Mouse (Mus musculus): ENCODE results near the gene Camkk2.

Camkk2 gene

DNA sequence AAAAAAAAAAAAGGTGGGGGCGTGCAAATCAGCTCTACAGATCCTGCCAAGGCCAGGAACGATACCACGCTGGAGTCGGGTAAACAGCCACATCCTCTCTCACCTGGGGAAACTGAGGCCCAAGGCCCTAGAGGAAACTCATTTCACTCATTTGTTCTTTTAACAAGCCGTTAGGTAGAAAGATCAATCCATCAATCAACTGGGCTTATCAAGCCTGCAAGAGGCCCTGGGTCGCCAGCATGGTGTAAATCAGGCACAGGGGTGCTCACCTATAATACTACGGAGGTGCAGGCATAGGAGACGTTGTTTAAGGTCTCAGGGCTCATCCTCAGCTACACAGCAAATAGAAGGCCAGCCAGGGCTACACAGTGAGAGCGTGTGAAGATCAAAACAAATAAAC, 7.8 kb downstream of the Camkk2 start:
- no peak for TF ChIP-seq GATA4 (IDR thresholded peaks at IDR 0.05; ENCODE audit: insufficient replicate concordance, low read length)

- no peak for TF ChIP-seq GATA4 (IDR thresholded peaks at IDR 0.05; ENCODE audit: insufficient replicate concordance, low read length)
Measured at GRCm38 (mm10) chr5:122770806-122771261, 8.4 kb downstream of the Camkk2 start.

GRCm38 (mm10) chr5:122770304-122770703, 8.9 kb downstream of the Camkk2 start:
- peak; percentile 24; the same call in 1 of the 2 replicates for TF ChIP-seq GATA4 (IDR thresholded peaks at IDR 0.05; ENCODE audit: insufficient replicate concordance, low read length)

GRCm38 (mm10) chr5:122769101-122769568, 10.1 kb downstream of the Camkk2 start:
- TF ChIP-seq GATA4 (IDR thresholded peaks at IDR 0.05; ENCODE audit: insufficient replicate concordance, low read length): no peak

DNA sequence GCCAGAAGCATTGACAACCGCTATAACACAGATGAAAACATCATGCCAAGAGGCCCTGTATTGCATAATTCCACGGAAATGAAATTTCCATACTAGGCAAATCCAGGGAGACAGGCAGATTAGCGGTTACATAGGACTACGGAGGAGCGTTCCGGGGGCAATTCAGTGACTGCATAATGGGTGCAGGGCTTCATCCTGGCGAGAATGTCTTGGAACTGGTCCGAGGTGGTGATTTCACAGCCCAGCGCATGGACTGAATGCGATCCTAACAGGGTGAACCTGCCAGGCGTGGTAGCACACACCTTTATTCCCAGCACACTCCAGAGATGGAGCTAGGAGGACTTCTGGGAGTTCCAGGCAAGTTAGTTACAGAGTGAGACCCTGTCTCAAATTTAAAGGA, 11.9 kb downstream of the Camkk2 start:
- no peak for TF ChIP-seq GATA4 (IDR thresholded peaks at IDR 0.05; ENCODE audit: insufficient replicate concordance, low read length)

DNA sequence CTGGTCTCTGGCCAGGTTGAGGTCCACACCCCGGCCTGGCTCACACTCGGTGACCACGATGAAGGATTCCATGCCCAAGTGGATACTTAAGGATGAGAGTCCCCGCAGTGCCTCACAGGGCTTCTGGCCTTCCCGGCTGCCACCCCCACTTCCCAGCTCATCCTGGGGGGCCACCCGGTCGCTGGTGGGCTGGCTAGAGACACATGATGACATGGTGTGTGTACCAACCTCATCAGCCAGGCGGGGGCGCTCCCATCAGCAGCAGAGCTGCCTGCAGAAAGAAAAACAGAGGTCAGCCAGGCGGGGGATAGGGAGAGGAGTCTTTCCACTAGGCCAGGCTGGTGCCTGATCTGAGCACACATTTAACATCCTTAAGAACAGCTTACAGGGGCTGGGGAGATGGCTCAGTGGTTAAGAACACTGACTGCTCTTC, 15.2 kb downstream of the Camkk2 start:
- no peak for TF ChIP-seq GATA4 (IDR thresholded peaks at IDR 0.05; ENCODE audit: insufficient replicate concordance, low read length)

DNA sequence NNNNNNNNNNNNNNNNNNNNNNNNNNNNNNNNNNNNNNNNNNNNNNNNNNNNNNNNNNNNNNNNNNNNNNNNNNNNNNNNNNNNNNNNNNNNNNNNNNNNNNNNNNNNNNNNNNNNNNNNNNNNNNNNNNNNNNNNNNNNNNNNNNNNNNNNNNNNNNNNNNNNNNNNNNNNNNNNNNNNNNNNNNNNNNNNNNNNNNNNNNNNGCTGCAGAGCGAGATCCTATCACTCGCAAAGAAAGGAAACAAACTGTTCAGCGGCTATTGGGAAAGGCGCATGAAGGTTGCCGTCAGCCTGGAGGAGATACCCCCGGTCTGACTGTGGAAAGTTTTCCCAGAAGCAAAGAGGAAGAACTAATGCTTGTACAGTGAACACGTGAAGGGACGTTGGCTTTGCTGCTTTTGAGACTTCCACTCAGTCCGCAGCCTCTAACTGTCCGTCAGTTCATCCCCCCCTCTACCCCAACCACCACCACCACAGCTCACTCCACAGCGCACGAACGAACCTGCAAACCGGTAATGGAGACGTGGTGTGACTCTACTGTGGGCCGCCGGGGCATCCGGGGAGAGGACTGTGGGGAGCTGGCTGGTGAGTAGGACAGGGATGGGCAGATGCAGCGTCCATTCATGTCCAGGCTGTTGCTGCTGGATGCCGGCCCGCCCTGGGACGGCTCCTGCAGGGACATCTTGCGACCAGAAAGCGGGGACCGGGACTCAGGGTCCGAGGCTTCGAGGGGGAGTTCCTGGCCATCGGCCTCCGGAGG, 15.8 kb downstream of the Camkk2 start:
- no peak for TF ChIP-seq GATA4 (IDR thresholded peaks at IDR 0.05; ENCODE audit: insufficient replicate concordance, low read length)

DNA sequence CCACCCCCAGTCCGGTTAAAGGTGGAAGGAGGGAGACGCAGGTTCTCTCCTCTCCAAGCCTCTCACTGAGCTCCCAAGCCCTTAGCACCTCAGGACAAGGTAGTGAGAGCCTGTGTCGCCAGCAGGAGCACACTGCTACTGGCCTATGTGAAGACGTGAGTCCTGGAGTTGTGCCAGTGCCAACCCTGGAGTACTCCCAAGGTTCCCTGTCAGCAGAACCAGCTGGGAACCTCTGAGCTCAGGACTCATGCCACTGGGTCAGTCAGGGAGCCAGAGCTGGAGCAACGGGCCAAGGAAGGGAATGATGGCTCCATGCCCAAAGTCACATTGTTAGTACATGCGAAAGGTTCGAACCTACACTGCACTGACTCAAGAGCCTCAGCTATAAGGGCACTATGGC, 22.5 kb downstream of the Camkk2 start:
- TF ChIP-seq GATA4 (IDR thresholded peaks at IDR 0.05; ENCODE audit: insufficient replicate concordance, low read length): no peak

DNA sequence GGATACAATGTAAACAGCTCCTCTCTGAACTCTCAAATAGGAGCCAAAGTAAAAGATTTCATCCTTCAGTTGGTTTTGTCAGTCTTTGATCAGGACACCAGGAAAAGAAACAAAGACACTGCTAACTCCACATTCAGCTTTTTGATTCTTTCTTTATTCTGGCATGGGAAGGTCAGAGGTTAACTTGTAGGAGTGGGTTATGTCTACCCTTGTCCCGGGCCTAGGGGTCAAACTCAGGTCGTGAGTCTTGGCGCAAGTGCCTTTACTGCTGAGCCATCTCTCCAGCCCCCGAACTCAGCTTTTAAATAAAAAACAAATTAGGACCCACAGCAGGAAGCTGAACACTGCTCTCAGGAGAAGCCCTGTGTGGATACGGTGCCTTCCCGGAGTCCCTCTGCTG, 23.1 kb downstream of the Camkk2 start:
- no peak for TF ChIP-seq GATA4 (IDR thresholded peaks at IDR 0.05; ENCODE audit: insufficient replicate concordance, low read length)

DNA sequence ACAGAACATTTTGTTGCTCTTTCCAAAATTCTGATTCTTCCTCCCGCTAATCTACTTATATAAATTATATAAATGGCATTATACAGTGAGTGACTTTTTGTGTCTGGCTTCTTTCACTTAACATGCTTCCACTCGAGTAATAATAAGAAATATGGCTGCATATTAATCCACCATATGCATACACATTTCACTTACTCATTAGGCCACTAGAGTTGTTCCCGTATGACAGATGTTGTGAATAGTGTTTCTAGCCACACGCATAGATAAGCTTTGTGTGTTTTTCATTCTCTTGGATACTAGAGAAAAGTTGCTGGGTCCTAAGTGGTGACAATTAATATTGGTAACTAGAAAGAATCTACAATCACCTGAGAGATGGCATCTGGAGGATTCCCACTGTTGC, 23.6 kb downstream of the Camkk2 start:
- TF ChIP-seq GATA4 (IDR thresholded peaks at IDR 0.05; ENCODE audit: insufficient replicate concordance, low read length): no peak

GRCm38 (mm10) chr5:122754477-122754876, 24.7 kb downstream of the Camkk2 start:
- TF ChIP-seq GATA4 (IDR thresholded peaks at IDR 0.05; ENCODE audit: insufficient replicate concordance, low read length): no peak

DNA sequence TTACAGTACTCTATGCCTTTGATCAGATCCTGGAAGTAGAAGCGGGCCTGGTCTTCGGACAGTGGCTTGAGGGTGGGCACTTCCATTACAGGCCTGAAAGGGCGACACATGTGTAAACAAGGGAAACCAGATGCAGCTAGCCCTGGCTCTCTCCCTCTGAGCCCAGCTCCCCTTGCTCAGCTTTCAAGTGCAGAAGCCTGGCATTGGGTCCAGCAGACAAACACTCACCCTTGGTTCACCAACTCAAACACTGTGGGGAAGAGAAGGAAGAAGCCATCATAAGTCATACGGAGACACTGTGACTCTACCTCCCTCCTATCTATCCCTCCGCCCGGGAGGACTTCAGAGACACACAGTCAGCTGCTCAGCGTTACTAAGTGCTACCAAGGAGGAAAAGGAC, 31.3 kb downstream of the Camkk2 start:
- no peak for TF ChIP-seq GATA4 (IDR thresholded peaks at IDR 0.05; ENCODE audit: insufficient replicate concordance, low read length)

DNA sequence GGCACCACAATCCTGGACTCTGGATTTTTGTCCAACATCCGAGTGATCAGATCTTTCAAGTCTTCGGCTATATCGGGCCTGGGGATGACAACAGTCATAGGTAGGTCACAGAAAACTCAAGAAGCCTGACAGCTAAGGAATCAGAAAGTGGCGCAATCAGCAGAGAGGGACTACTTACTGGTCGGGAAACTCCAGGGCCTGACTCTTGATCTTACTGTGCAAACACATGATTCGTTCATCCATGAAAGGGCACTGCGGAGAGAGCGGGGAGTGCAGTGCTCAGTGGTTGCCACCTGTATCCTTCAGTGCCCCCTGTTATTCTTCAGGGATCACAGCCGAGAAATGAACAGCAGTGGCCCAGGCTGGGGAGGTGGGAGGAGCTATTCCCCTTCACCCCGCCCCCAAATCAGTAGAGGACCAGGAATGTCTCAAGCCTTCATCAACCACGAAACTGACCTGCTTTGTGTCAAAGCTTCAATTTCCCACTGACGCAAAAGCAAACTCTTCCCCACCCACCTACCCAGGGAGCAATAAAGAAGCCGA, 35.3 kb downstream of the Camkk2 start:
- TF ChIP-seq GATA4 (IDR thresholded peaks at IDR 0.05; ENCODE audit: insufficient replicate concordance, low read length): no peak

DNA sequence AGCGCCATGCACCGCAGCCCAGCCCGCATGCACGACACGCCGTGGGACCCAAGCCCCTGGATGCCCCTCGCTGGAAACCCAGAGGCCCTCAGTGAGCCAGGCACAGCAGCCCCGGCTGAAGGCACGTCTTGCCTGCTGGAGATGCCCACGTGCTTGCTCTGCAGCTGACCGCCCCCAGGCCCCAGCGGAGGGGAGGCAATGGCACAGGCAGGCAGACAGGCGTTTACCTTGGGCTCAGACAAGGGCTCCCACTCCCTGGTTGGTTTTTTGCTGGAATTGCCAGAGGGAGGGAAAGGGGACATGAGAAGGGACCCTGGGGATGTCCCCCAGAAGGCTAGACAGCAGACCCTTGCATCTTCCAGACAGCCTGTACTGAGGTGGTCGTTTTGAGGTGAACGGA, 42.4 kb downstream of the Camkk2 start:
- no peak for TF ChIP-seq GATA4 (IDR thresholded peaks at IDR 0.05; ENCODE audit: insufficient replicate concordance, low read length)

GRCm38 (mm10) chr5:122735853-122736252, 43.4 kb downstream of the Camkk2 start:
- TF ChIP-seq GATA4 (IDR thresholded peaks at IDR 0.05; ENCODE audit: insufficient replicate concordance, low read length): no peak

DNA sequence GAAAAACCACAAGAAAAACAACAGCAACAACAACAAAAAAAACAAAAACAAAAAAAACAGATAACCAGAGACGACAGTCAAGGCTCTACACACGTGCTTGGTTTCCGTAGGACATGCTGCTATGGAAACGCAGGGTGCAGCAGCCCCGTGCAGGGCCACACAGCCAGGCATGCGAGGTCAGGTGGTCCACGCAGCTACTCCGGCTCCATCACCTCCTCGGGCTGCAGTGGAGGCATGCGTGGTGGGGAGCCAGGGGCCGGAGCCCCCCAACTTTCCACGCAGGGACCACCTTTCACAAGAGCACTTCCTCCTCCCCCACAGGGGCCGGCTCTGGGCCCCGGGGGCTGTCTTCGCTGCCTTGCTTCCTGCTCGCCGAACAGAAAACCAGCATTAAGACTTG, 45.3 kb downstream of the Camkk2 start:
- TF ChIP-seq GATA4 (IDR thresholded peaks at IDR 0.05; ENCODE audit: insufficient replicate concordance, low read length): no peak

Measured in liver, adult (tissue).